Mouse (Mus musculus) erythroblast, embryonic 14.5 days (primary cell): ENCODE data around the gene Cbfa2t3. TPM values are rescaled to one million over a fixed set of nuclear protein-coding genes. Genes with fewer than 3 reads are reported as not detected.
"Not testable (repeated sequence)": the region's sequence is repeated elsewhere in the genome, so short reads cannot be mapped to it uniquely, and the experiment has no call there.

ENCODE experiments used
- H3K27me3 ChIP-seq: 2 replicates; pipeline ENCODE4 v1.6.1; 2012; ENCODE audit warnings: inconsistent platforms; ENCODE audit not compliant: control insufficient read depth
- H3K36me3 ChIP-seq: 2 replicates; pipeline ENCODE4 v1.6.1; 2012; ENCODE audit warnings: mild to moderate bottlenecking, inconsistent platforms; ENCODE audit not compliant: control insufficient read depth
- H3K4me1 ChIP-seq: 2 replicates; pipeline ENCODE4 v1.6.1; 2012; ENCODE audit warnings: inconsistent platforms; ENCODE audit not compliant: control insufficient read depth
- H3K4me3 ChIP-seq: replicated peaks from 2 replicates; pipeline ENCODE3; 2012; ENCODE audit warnings: moderate library complexity, mild to moderate bottlenecking, inconsistent platforms
- H3K9me3 ChIP-seq: 2 replicates; pipeline ENCODE4 v1.6.1; 2012; ENCODE audit warnings: low read length, inconsistent platforms, mixed read lengths; ENCODE audit not compliant: control insufficient read depth
- GATA1 ChIP-seq: IDR thresholded peaks from 2 replicates; pipeline ENCODE4 v1.6.1; 2012; ENCODE audit warnings: low read length, inconsistent platforms, mixed read lengths
- TAL1 ChIP-seq: IDR thresholded peaks from 3 replicates; pipeline ENCODE4 v1.6.1; 2012; ENCODE audit warnings: low read length, inconsistent platforms, mixed read lengths
- polyA plus RNA-seq: library from polyadenylated mRNA; stranded (reverse); fragments of >175 nt; gene quantifications from 2 replicates; pipeline ENCODE4 v1.2.3, GENCODE M21; 2012

Gene Cbfa2t3
- polyA plus RNA-seq, 1 experiment = 8.9 TPM

- Histone ChIP-seq H3K4me1 (peaks cover 43% of the 10 kb centered on the region), H3K27me3 (no peaks in the 10 kb centered on the region), H3K9me3 (no peaks in the 10 kb centered on the region), H3K36me3 (peaks cover 94% of the 10 kb centered on the region), H3K4me3 (no peak overlapping the region)
- TF ChIP-seq TAL1 (no peak), GATA1 (no peak)
Measured at GRCm38 (mm10) chr8:122639521-122640248, 59.2 kb downstream of the Cbfa2t3 start.

GRCm38 (mm10) chr8:122638601-122639000 is 60.3 kb downstream of the Cbfa2t3 start:
- TF ChIP-seq TAL1 = no peak
- no peak for TF ChIP-seq GATA1
- Histone ChIP-seq H3K27me3 (no peaks in the 10 kb centered on the region), H3K4me1 (peaks cover 47% of the 10 kb centered on the region), H3K4me3 (no peak overlapping the region), H3K36me3 (peaks cover 94% of the 10 kb centered on the region), H3K9me3 (no peaks in the 10 kb centered on the region)

GRCm38 (mm10) chr8:122637230-122637629 is 61.7 kb downstream of the Cbfa2t3 start:
- H3K4me3 ChIP-seq = no peak overlapping the region
- peaks cover 93% of the 10 kb centered on the region for H3K36me3 ChIP-seq
- H3K27me3 ChIP-seq = no peaks in the 10 kb centered on the region
- peaks cover 47% of the 10 kb centered on the region for H3K4me1 ChIP-seq
- no peaks in the 10 kb centered on the region for H3K9me3 ChIP-seq
- TF ChIP-seq TAL1 = no peak

- no peak for TF ChIP-seq GATA1
- TF ChIP-seq TAL1 = no peak
- H3K9me3 ChIP-seq = no peaks in the 10 kb centered on the region
- H3K27me3 ChIP-seq = no peaks in the 10 kb centered on the region
- H3K4me1 ChIP-seq = peaks cover 47% of the 10 kb centered on the region
- peak overlapping the region; percentile 28 for H3K4me3 ChIP-seq
- peaks cover 90% of the 10 kb centered on the region for H3K36me3 ChIP-seq
Measured at GRCm38 (mm10) chr8:122636803-122637175, 62.1 kb downstream of the Cbfa2t3 start.

- Histone ChIP-seq H3K4me1 (peaks cover 47% of the 10 kb centered on the region), H3K36me3 (peaks cover 86% of the 10 kb centered on the region), H3K27me3 (no peaks in the 10 kb centered on the region), H3K9me3 (no peaks in the 10 kb centered on the region), H3K4me3 (peak overlapping the region; percentile 28)
- TF ChIP-seq TAL1 = peak; percentile 64; the same call in 2 of the 3 replicates
- peak; percentile 58 for TF ChIP-seq GATA1
Measured at GRCm38 (mm10) chr8:122635878-122636802, 62.8 kb downstream of the Cbfa2t3 start.

GRCm38 (mm10) chr8:122633205-122633604 is 65.7 kb downstream of the Cbfa2t3 start:
- Histone ChIP-seq H3K36me3 (peaks cover 80% of the 10 kb centered on the region), H3K4me1 (peaks cover 40% of the 10 kb centered on the region)
- TF ChIP-seq TAL1 = no peak
- TF ChIP-seq GATA1 = no peak

GRCm38 (mm10) chr8:122632134-122632533 is 66.8 kb downstream of the Cbfa2t3 start:
- not testable (repeated sequence) for H3K4me3 ChIP-seq, H3K9me3 ChIP-seq, H3K27me3 ChIP-seq
- H3K4me1 ChIP-seq = peaks cover 43% of the 10 kb centered on the region
- H3K36me3 ChIP-seq = peaks cover 71% of the 10 kb centered on the region

More at GRCm38 (mm10) chr8:122633205-122633604, 65.7 kb downstream of the Cbfa2t3 start:
- Histone ChIP-seq H3K27me3 (peaks cover 9% of the 10 kb centered on the region; the same call in 1 of the 2 replicates), H3K9me3 (no peaks in the 10 kb centered on the region), H3K4me3 (no peak overlapping the region)

- H3K4me1 ChIP-seq = peaks cover 30% of the 10 kb centered on the region
- peaks cover 9% of the 10 kb centered on the region; the same call in 1 of the 2 replicates for H3K27me3 ChIP-seq
- H3K9me3 ChIP-seq = no peaks in the 10 kb centered on the region
- peaks cover 60% of the 10 kb centered on the region for H3K36me3 ChIP-seq
- no peak overlapping the region for H3K4me3 ChIP-seq
- TF ChIP-seq TAL1 (no peak), GATA1 (no peak)
Measured at GRCm38 (mm10) chr8:122630696-122631095, 68.2 kb downstream of the Cbfa2t3 start.

- H3K4me1 ChIP-seq = peaks cover 20% of the 10 kb centered on the region
- H3K27me3 ChIP-seq = peaks cover 11% of the 10 kb centered on the region; the same call in 1 of the 2 replicates
- peaks cover 47% of the 10 kb centered on the region for H3K36me3 ChIP-seq
- no peak overlapping the region for H3K4me3 ChIP-seq
- no peaks in the 10 kb centered on the region for H3K9me3 ChIP-seq
- TF ChIP-seq GATA1 (no peak), TAL1 (no peak)
Measured at GRCm38 (mm10) chr8:122629388-122629787, 69.5 kb downstream of the Cbfa2t3 start.
